Mouse (Mus musculus) hindbrain, embryonic 16.5 days (tissue): ENCODE measurements around the gene Enoph1. TPM values are rescaled to one million over a fixed set of nuclear protein-coding genes. Genes with fewer than 3 reads are reported as not detected.

Source experiments
- ATAC-seq: fragments of 200-750 bp; cut with Nextera tagmentation; 2 replicates; pipeline ENCODE4 v1.8.0; 2017; ENCODE audit warnings: moderate TSS enrichment, moderate library complexity
- H3K27ac ChIP-seq: fragments of 300-500 bp; sonication (generic); 2 replicates; pipeline ENCODE4 v1.5.1; 2014; ENCODE audit warnings: low read depth, mild to moderate bottlenecking, control low read depth, low read length, moderate library complexity
- H3K27me3 ChIP-seq: fragments of 300-500 bp; sonication (generic); replicated peaks from 2 replicates; pipeline ENCODE4 v1.6.1; 2014; ENCODE audit warnings: low read length; ENCODE audit not compliant: control insufficient read depth, insufficient read depth
- H3K36me3 ChIP-seq: fragments of 300-500 bp; sonication (generic); 2 replicates; pipeline ENCODE4 v1.6.1; 2014; ENCODE audit warnings: mild to moderate bottlenecking, low read length, moderate library complexity, mixed read lengths; ENCODE audit not compliant: control insufficient read depth, insufficient read depth
- H3K4me1 ChIP-seq: fragments of 300-500 bp; sonication (generic); 2 replicates; pipeline ENCODE4 v1.6.1; 2014; ENCODE audit warnings: low read depth, low read length; ENCODE audit not compliant: control insufficient read depth, insufficient read depth
- H3K4me2 ChIP-seq: fragments of 300-500 bp; sonication (generic); 2 replicates; pipeline ENCODE4 v1.6.1; 2014; ENCODE audit warnings: mild to moderate bottlenecking, low read length, control low read depth, moderate library complexity
- H3K4me3 ChIP-seq: fragments of 300-500 bp; sonication (generic); 2 replicates; pipeline ENCODE4 v1.5.1; 2014; ENCODE audit warnings: mild to moderate bottlenecking, low read length, control low read depth, moderate library complexity
- H3K9ac ChIP-seq: fragments of 300-500 bp; sonication (generic); 2 replicates; pipeline ENCODE4 v1.6.1; 2014; ENCODE audit warnings: low read depth, mild to moderate bottlenecking, control low read depth, low read length, moderate library complexity
- H3K9me3 ChIP-seq: fragments of 300-500 bp; sonication (generic); 2 replicates; pipeline ENCODE4 v1.6.1; 2014; ENCODE audit warnings: mild to moderate bottlenecking, low read length, moderate library complexity; ENCODE audit not compliant: control insufficient read depth
- WGBS: fragments of 180-500 bp; shearing (Covaris S2); extraction: QIAGEN DNeasy Blood & Tissue Kit; methylation state at CpG from one replicate; pipeline ENCODE4 v1.1.7; 2014; 5-methylcytosine and 5-hydroxymethylcytosine counted together
- polyA plus RNA-seq: library from polyadenylated mRNA; unstranded; fragments of >200 nt; fragmentation: Nextera tagmentation; extraction: Ambion mirVana; gene quantifications from 2 replicates; pipeline ENCODE4 v1.2.1, GENCODE M21; 2015

The Enoph1 gene
- polyA plus RNA-seq, 1 experiment from 2014 or later, result 62.2 TPM

GRCm38 (mm10) chr5:100102395-100102794, 62.6 kb downstream of the Enoph1 start:
- Histone ChIP-seq H3K36me3 (no peaks in the 10 kb centered on the region), H3K9ac (no peak overlapping the region), H3K4me2 (no peak overlapping the region), H3K27me3 (no peaks in the 10 kb centered on the region), H3K4me3 (no peak overlapping the region), H3K4me1 (no peaks in the 10 kb centered on the region), H3K27ac (no peak overlapping the region), H3K9me3 (no peaks in the 10 kb centered on the region)
- WGBS, result 96% methylated on average over 1 of the region's 1 CpGs
- ATAC-seq, result no peak

GRCm38 (mm10) chr5:100108866-100109265, 69.1 kb downstream of the Enoph1 start:
- WGBS, result 56% methylated on average over 9 of the region's 9 CpGs
- Histone ChIP-seq H3K4me3 (no peak overlapping the region), H3K27me3 (no peaks in the 10 kb centered on the region)

GRCm38 (mm10) chr5:100109543-100110282, 69.9 kb downstream of the Enoph1 start:
- Histone ChIP-seq H3K4me1 (peaks cover 16% of the 10 kb centered on the region), H3K27ac (peak overlapping the region; percentile 20; the same call in 1 of the 2 replicates), H3K36me3 (no peaks in the 10 kb centered on the region), H3K27me3 (no peaks in the 10 kb centered on the region), H3K9me3 (no peaks in the 10 kb centered on the region), H3K4me3 (no peak overlapping the region), H3K4me2 (no peak overlapping the region), H3K9ac (no peak overlapping the region)
- peak; percentile 48 for ATAC-seq
- 40% methylated on average over 7 of the region's 7 CpGs for WGBS

More at GRCm38 (mm10) chr5:100108866-100109265, 69.1 kb downstream of the Enoph1 start:
- Histone ChIP-seq H3K9ac (no peak overlapping the region), H3K4me2 (no peak overlapping the region), H3K9me3 (no peaks in the 10 kb centered on the region), H3K36me3 (no peaks in the 10 kb centered on the region), H3K4me1 (peaks cover 12% of the 10 kb centered on the region), H3K27ac (peak overlapping the region; percentile 17; the same call in 1 of the 2 replicates)
- peak; percentile 89 for ATAC-seq

- Histone ChIP-seq H3K27ac (no peak overlapping the region), H3K9ac (no peak overlapping the region), H3K4me1 (peaks cover 17% of the 10 kb centered on the region), H3K36me3 (no peaks in the 10 kb centered on the region), H3K27me3 (no peaks in the 10 kb centered on the region), H3K4me2 (no peak overlapping the region), H3K4me3 (no peak overlapping the region), H3K9me3 (no peaks in the 10 kb centered on the region)
- WGBS, result 85% methylated on average over 3 of the region's 3 CpGs
- ATAC-seq, result no peak
Measured at GRCm38 (mm10) chr5:100110581-100110980, 70.8 kb downstream of the Enoph1 start.

- 36% methylated on average over 5 of the region's 5 CpGs for WGBS
- Histone ChIP-seq H3K9me3 (no peaks in the 10 kb centered on the region), H3K4me3 (no peak overlapping the region), H3K9ac (no peak overlapping the region; the same call in 1 of the 2 replicates), H3K4me2 (no peak overlapping the region), H3K27me3 (no peaks in the 10 kb centered on the region), H3K4me1 (peaks cover 17% of the 10 kb centered on the region), H3K27ac (peak overlapping the region; percentile 55; the same call in 1 of the 2 replicates), H3K36me3 (no peaks in the 10 kb centered on the region)
- ATAC-seq, result no peak
Measured at GRCm38 (mm10) chr5:100113403-100113802, 73.6 kb downstream of the Enoph1 start.

Other genes with a start within 250 kb of the Enoph1 start
- 0.34 and 0.61 TPM in 2 replicates for gene Vamp9, start 133.7 kb upstream of the Enoph1 start, polyA plus RNA-seq
- gene Hnrnpd, start 61.0 kb upstream of the Enoph1 start, polyA plus RNA-seq, result 28.9 and 81.2 TPM in 2 replicates
- gene 4930524J08Rik, start 60.9 kb upstream of the Enoph1 start, polyA plus RNA-seq, result 2.7 and 2.8 TPM in 2 replicates
- 158 and 173 TPM in 2 replicates for gene Hnrnpdl, start 321 bp upstream of the Enoph1 start, polyA plus RNA-seq
- 37.1 and 37.2 TPM in 2 replicates for gene Tmem150c, start 119.8 kb downstream of the Enoph1 start, polyA plus RNA-seq